Mouse (Mus musculus): Measurements from ENCODE around the gene Tbx18.

DNA sequence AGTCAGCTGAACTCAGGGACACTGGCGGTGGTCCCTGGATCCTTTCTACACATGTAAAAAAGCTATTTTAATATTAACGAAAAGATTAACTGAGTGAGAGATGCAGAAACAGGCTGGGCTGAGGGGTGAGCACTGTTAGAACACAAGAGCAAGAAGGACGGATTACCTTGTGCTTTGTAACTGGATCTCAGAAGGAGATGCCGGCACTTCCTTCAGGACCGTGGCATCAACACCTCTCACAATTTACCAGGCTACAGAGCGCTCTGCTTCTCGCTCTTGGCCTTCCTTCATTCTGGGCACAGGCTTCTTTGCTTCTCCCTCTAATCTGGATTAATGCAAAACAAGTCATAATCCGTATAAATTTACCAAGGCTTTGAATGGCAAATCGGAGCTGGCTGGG is 3.6 kb upstream of the Tbx18 start:
- no peak for TF ChIP-seq CTCF (IDR thresholded peaks at IDR 0.05; ENCODE audit: low read depth)
- no peak for TF ChIP-seq EP300 (IDR thresholded peaks at IDR 0.05; ENCODE audit: low read depth)
